Mouse (Mus musculus) embryonic facial prominence, embryonic 13.5 days (tissue): ENCODE data around the gene Gtpbp3. TPM values are rescaled to one million over a fixed set of nuclear protein-coding genes. Genes with fewer than 3 reads are reported as not detected.
"Not testable (repeated sequence)": the region's sequence is repeated elsewhere in the genome, so short reads cannot be mapped to it uniquely, and the experiment has no call there.

ENCODE experiments used
- ATAC-seq: fragments of 200-750 bp; cut with Nextera tagmentation; 2 replicates; pipeline ENCODE4 v1.8.0; 2017; ENCODE audit warnings: low read depth; ENCODE audit not compliant: insufficient number of reproducible peaks, insufficient read depth, low FRiP score, low TSS enrichment
- H3K27ac ChIP-seq: fragments of 300-500 bp; sonication (generic); 2 replicates; pipeline ENCODE4 v1.5.1; 2015; ENCODE audit warnings: moderate library complexity, mild to moderate bottlenecking, inconsistent platforms
- H3K27me3 ChIP-seq: fragments of 300-500 bp; sonication (generic); 2 replicates; pipeline ENCODE4 v1.6.1; 2015; ENCODE audit warnings: mild to moderate bottlenecking, inconsistent platforms
- H3K36me3 ChIP-seq: fragments of 300-500 bp; sonication (generic); 2 replicates; pipeline ENCODE4 v1.6.1; 2015; ENCODE audit warnings: mild to moderate bottlenecking, inconsistent platforms
- H3K4me1 ChIP-seq: fragments of 300-500 bp; sonication (generic); 2 replicates; pipeline ENCODE4 v1.6.1; 2015; ENCODE audit warnings: inconsistent platforms
- H3K4me2 ChIP-seq: fragments of 300-500 bp; sonication (generic); 2 replicates; pipeline ENCODE4 v1.6.1; 2015; ENCODE audit warnings: moderate library complexity, mild to moderate bottlenecking, inconsistent platforms
- H3K4me3 ChIP-seq: fragments of 300-500 bp; sonication (generic); 2 replicates; pipeline ENCODE4 v1.5.1; 2015; ENCODE audit warnings: mild to moderate bottlenecking, inconsistent platforms
- H3K9ac ChIP-seq: fragments of 300-500 bp; sonication (generic); 2 replicates; pipeline ENCODE4 v1.6.1; 2015; ENCODE audit warnings: mild to moderate bottlenecking, inconsistent platforms
- H3K9me3 ChIP-seq: fragments of 300-500 bp; sonication (generic); 2 replicates; pipeline ENCODE4 v1.6.1; 2016; ENCODE audit warnings: inconsistent platforms
- WGBS: fragments of 180-500 bp; shearing (Covaris S2); methylation state at CpG from one replicate; pipeline ENCODE4 v1.1.7; 2015; ENCODE audit warnings: mixed read lengths; 5-methylcytosine and 5-hydroxymethylcytosine counted together
- polyA plus RNA-seq: library from polyadenylated mRNA; unstranded; fragments of >200 nt; fragmentation: Nextera tagmentation; extraction: Ambion mirVana; gene quantifications from 2 replicates; pipeline ENCODE4 v1.2.1, GENCODE M21; 2015

The Gtpbp3 gene
- polyA plus RNA-seq, 1 experiment from 2014 or later, result 23.5 TPM

- ATAC-seq, result peak; percentile 54; the same call in 1 of the 2 replicates
- 2% methylated on average over 17 of the region's 17 CpGs for WGBS
- Histone ChIP-seq H3K4me1 (peaks cover 11% of the 10 kb centered on the region; the same call in 1 of the 2 replicates), H3K27me3 (peaks cover 38% of the 10 kb centered on the region), H3K27ac (no peak overlapping the region), H3K4me3 (peak overlapping the region; percentile 15), H3K36me3 (no peaks in the 10 kb centered on the region), H3K9ac (0 out of 2 replicates have a peak overlapping the region, but pooled peaks have one; percentile 8), H3K9me3 (no peaks in the 10 kb centered on the region), H3K4me2 (peak overlapping the region; percentile 44)
These were observed 33.7 kb downstream of the Gtpbp3 start for GRCm38 (mm10) chr8:71521634-71522033.

DNA sequence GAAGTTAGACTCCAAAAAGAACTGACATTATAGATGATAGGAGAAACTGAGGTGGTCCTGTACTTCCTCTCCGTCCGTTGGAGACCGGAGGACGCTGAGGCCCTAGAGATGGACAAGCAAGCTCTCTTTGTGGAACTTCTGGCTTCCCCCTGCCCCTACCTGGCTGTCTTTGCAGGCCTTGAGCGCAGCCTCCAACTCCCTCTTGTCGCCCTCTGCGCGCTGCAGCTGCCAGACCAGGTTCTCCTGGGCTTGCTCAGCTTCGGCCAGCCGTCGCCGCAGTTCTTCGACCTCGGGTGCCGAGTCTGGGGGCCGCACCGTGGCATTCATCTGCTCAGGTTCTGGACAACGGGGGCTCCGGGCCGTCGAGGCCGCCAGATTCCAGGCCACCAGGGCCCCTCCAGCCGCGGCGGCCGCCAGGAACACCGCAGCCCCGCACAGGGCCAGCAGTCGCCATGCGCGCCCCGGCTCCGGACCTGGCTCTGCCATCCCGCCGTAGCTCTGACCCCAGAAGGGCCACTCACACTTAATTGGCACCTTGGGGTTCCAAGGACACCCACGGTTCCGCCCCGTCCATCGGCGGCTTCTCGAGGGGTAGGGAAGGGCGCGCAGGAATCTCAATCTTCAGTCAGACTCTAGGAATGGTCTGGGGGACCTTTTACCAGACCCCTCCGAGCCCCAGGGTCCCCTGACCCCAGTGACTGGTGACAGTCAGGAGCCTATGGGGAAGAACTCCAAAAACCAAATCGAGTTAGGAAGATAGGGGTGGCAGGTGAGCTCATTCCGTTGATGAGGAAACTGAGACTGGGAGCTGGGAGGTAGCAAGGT, 37.5 kb downstream of the Gtpbp3 start, which contains the start of gene Ccdc194:
Gene Ccdc194 (minus strand): TSS at position 486 of the 825 bp plus-strand sequence.
- Histone ChIP-seq H3K9ac (peak within 1 kb of the TSS; percentile 33; the same call in 1 of the 2 replicates), H3K4me1 (peaks cover 7% of the 10 kb centered on the region; the same call in 1 of the 2 replicates), H3K36me3 (no peaks in the 10 kb centered on the region), H3K4me3 (peak within 1 kb of the TSS; percentile 17), H3K4me2 (peak within 1 kb of the TSS; percentile 21; the same call in 1 of the 2 replicates), H3K27ac (0 out of 2 replicates have a peak within 1 kb of the TSS, but pooled peaks have one; percentile 33), H3K9me3 (no peaks in the 10 kb centered on the region), H3K27me3 (peaks cover 59% of the 10 kb centered on the region)
- ATAC-seq, result no peak
- 7% methylated on average over 46 of the region's 46 CpGs for WGBS

- Histone ChIP-seq H3K4me2 (no peak overlapping the region), H3K36me3 (no peaks in the 10 kb centered on the region), H3K9ac (no peak overlapping the region), H3K4me3 (no peak overlapping the region), H3K9me3 (no peaks in the 10 kb centered on the region), H3K27me3 (peaks cover 59% of the 10 kb centered on the region), H3K27ac (0 out of 2 replicates have a peak overlapping the region, but pooled peaks have one; percentile 33), H3K4me1 (peaks cover 7% of the 10 kb centered on the region; the same call in 1 of the 2 replicates)
- 9% methylated on average over 6 of the region's 6 CpGs for WGBS
- no peak for ATAC-seq
These were observed 38.4 kb downstream of the Gtpbp3 start for GRCm38 (mm10) chr8:71526272-71526671.

- Histone ChIP-seq H3K4me3 (no peak overlapping the region), H3K27me3 (peaks cover 58% of the 10 kb centered on the region), H3K9me3 (no peaks in the 10 kb centered on the region), H3K4me2 (no peak overlapping the region), H3K36me3 (no peaks in the 10 kb centered on the region), H3K27ac (no peak overlapping the region), H3K4me1 (peaks cover 7% of the 10 kb centered on the region; the same call in 1 of the 2 replicates), H3K9ac (no peak overlapping the region)
- no peak for ATAC-seq
- WGBS, result 46% methylated on average over 3 of the region's 3 CpGs
These were observed 39.4 kb downstream of the Gtpbp3 start for GRCm38 (mm10) chr8:71527162-71527870.

GRCm38 (mm10) chr8:71528362-71529073, 40.6 kb downstream of the Gtpbp3 start:
- no peak overlapping the region for H3K9ac ChIP-seq
- H3K27me3 ChIP-seq, result peaks cover 52% of the 10 kb centered on the region
- no peaks in the 10 kb centered on the region for H3K36me3 ChIP-seq
- 79% methylated on average over 11 of the region's 11 CpGs for WGBS
- no peak for ATAC-seq
- peak overlapping the region; percentile 51; the same call in 1 of the 2 replicates for H3K27ac ChIP-seq
- H3K4me3 ChIP-seq, result no peak overlapping the region
- H3K9me3 ChIP-seq, result no peaks in the 10 kb centered on the region
- H3K4me2 ChIP-seq, result no peak overlapping the region
- H3K4me1 ChIP-seq, result peaks cover 7% of the 10 kb centered on the region; the same call in 1 of the 2 replicates

- H3K9ac ChIP-seq, H3K4me2 ChIP-seq, H3K4me1 ChIP-seq, H3K9me3 ChIP-seq, H3K27ac ChIP-seq, H3K4me3 ChIP-seq, ATAC-seq, H3K36me3 ChIP-seq: not testable (repeated sequence)
- WGBS, result 62% methylated on average over 6 of the region's 12 CpGs
- H3K27me3 ChIP-seq, result peaks cover 28% of the 10 kb centered on the region
These were observed 43.0 kb downstream of the Gtpbp3 start for GRCm38 (mm10) chr8:71530735-71531467.

GRCm38 (mm10) chr8:71534263-71534810, 46.4 kb downstream of the Gtpbp3 start:
- no peaks in the 10 kb centered on the region for H3K36me3 ChIP-seq
- no peaks in the 10 kb centered on the region for H3K9me3 ChIP-seq
- H3K9ac ChIP-seq, result no peak overlapping the region
- no peak overlapping the region for H3K4me2 ChIP-seq
- no peak overlapping the region for H3K4me3 ChIP-seq
- H3K27me3 ChIP-seq, result 0 out of 2 replicates have a peak, but pooled peaks cover 9% of the 10 kb centered on the region
- no peak overlapping the region for H3K27ac ChIP-seq
- no peak for ATAC-seq
- H3K4me1 ChIP-seq, result peaks cover 14% of the 10 kb centered on the region
- WGBS, result 41% methylated on average over 3 of the region's 3 CpGs

DNA sequence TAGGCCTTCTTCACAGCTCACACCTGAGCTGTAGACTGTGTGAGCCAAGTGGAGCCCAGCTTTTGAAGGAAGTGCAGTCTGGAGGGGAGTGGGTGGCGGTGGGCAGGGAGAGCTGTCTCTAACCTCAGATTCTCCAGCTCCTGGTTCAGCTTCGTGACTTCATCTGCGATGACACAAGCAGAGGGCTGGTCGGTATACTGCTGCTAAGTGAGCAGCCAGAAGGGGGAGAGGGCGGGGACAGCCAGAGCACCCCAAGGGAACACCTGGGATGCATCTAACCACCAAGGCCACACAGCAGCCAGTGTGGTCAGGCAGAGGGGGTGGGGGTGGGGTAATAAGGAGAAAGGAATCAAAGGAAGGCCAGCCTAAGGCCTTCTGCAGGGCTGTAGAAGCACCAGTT, 47.8 kb downstream of the Gtpbp3 start:
- Histone ChIP-seq H3K9me3 (no peaks in the 10 kb centered on the region), H3K4me3 (no peak overlapping the region), H3K4me2 (no peak overlapping the region), H3K27ac (no peak overlapping the region), H3K36me3 (no peaks in the 10 kb centered on the region), H3K9ac (no peak overlapping the region), H3K4me1 (peaks cover 14% of the 10 kb centered on the region), H3K27me3 (0 out of 2 replicates have a peak, but pooled peaks cover 9% of the 10 kb centered on the region)
- WGBS, result 56% methylated on average over 5 of the region's 5 CpGs
- ATAC-seq, result no peak

DNA sequence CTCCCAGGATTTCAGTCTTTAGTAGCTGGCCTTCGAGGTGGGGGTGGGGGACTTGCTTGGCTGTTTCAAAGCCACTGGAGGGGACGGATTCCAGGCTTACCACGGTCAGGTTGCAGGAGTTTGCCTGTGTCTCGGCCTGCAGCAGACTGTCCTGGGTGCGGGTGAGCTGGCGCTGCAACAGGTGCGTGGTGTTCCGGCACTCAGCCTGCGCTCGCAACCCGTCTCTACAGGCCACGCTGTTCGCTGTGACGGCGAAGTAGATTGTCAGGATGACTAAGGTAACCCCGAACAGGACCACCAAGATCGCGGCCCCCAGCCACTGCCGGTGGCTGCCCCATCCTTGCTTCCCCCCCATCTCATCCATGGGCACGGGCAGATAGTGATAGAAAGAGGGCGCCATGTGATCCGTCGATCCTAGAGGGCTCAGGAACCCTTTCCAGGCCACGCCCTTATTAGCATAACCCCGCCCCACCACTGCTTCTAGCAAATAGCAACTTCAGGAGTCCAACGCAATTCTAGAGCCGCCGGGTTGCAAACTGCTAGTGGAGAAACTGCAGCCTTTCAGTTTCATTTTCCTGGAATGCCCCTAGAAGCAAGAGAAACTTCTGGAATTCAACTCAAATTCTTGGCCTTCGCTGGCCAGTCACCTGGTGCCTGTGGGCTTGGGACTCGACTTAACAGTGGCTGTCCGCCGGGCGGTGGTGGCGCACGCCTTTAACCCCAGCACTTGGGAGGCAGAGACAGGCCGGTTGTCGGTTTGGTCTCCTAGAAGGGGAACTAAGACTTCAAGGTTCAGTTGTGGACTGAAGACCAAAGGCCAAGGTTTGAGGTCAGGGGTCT, 49.3 kb downstream of the Gtpbp3 start, which contains the start of gene Bst2:
Gene Bst2 (minus strand): TSS at position 429 of the 840 bp plus-strand sequence.
- peak within 1 kb of the TSS; percentile 69 for H3K9ac ChIP-seq
- 0 out of 2 replicates have a peak, but pooled peaks cover 9% of the 10 kb centered on the region for H3K27me3 ChIP-seq
- H3K4me3 ChIP-seq, result peak within 1 kb of the TSS; percentile 46
- peaks cover 14% of the 10 kb centered on the region for H3K4me1 ChIP-seq
- ATAC-seq, result no peak
- WGBS, result 3% methylated on average over 37 of the region's 37 CpGs
- H3K27ac ChIP-seq, result peak within 1 kb of the TSS; percentile 63; the same call in 1 of the 2 replicates
- no peaks in the 10 kb centered on the region for H3K9me3 ChIP-seq
- no peaks in the 10 kb centered on the region for H3K36me3 ChIP-seq
- H3K4me2 ChIP-seq, result peak within 1 kb of the TSS; percentile 66
